Mouse (Mus musculus) neutrophil, adult 5-6 weeks (primary cell): ENCODE measurements around the gene Zfp68. TPM values are rescaled to one million over a fixed set of nuclear protein-coding genes. Genes with fewer than 3 reads are reported as not detected.
"Not testable (repeated sequence)": the region's sequence is repeated elsewhere in the genome, so short reads cannot be mapped to it uniquely, and the experiment has no call there.

Experiments
- ATAC-seq: fragments of 151-379, 151-347 bp; 2 replicates; pipeline ENCODE4 v1.8.0; 2017; ENCODE audit warnings: mild to moderate bottlenecking, moderate TSS enrichment; ENCODE audit not compliant: insufficient number of reproducible peaks, poor library complexity, low FRiP score, severe bottlenecking; ENCODE audit errors: extremely low read depth
- total RNA-seq: library from RNA; stranded (forward); fragments of 200-1000 nt; gene quantifications from 2 replicates; pipeline ENCODE4 v1.2.3, GENCODE M21; 2017

Gene Zfp68
- total RNA-seq = 55.5 and 59.7 TPM in 2 replicates

DNA sequence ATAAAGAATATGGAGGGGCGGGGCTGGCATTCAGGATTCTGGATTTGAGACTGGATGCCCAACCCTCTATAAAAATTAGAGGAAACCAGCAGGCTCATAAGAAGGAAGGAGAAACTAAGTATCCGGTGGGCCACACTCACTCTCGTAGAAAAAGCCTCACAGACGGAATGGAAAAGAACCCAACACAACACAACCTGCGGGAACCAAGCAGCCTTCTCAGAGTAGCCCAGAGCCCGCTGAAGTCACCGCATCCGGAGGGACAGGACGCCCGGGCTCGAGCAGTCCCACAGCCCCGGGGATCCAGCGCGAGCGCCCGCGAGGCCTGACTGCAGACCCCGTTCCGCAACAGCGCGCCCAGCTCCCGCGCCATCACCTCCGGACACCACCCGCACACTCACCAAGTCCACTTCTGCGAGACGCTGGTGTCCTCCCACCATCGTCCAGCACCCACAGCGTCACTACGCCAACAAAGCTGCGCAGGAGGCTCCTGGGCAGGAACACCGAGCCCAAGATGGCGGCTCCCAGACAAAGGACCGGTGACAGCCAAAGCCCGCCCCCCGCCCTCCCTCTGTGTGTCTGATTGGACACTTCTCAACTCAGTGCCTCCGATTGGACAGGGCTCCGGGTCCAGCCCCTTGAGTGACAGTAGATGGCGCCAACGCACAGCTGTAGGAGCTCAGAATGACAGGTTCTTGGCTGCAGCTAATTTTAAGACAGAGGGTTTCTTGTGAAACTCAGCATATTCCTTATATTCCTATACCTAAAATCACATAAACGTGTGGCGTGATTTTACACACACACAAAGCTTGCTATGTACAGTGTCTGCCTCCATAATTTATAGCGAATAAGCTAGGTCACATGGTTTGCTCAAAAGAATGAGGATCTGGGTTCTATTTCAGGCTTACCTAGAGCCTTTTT, at the start of gene Zfp68:
Gene Zfp68 (minus strand): TSS at position 551 of the 918 bp plus-strand sequence.
- ATAC-seq = peak; percentile 93

- ATAC-seq = peak; percentile 89
Observed at GRCm38 (mm10) chr5:138658922-138659321, 39.4 kb upstream of the Zfp68 start.

DNA sequence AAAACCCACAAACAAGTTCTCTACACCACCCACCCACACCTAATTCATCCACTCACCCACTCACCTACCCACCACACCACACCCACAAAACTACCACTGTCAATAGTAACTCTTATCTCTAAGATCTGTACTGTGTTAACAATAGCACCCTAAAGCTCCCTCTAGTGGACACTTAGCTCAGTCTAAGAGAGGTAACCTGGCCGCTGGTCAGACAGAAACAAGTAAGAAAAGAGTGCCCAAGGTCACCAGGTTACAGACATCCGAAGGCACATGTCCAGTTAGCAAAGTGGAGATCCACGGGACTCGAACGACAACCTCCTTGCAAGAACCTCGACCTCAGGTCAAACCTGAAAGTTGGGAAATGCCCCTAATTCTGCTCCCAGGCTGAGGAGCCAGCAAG, 38.3 kb upstream of the Zfp68 start:
- ATAC-seq = peak; percentile 64; the same call in 1 of the 2 replicates

GRCm38 (mm10) chr5:138657407-138657806, 37.8 kb upstream of the Zfp68 start:
- ATAC-seq = no peak

DNA sequence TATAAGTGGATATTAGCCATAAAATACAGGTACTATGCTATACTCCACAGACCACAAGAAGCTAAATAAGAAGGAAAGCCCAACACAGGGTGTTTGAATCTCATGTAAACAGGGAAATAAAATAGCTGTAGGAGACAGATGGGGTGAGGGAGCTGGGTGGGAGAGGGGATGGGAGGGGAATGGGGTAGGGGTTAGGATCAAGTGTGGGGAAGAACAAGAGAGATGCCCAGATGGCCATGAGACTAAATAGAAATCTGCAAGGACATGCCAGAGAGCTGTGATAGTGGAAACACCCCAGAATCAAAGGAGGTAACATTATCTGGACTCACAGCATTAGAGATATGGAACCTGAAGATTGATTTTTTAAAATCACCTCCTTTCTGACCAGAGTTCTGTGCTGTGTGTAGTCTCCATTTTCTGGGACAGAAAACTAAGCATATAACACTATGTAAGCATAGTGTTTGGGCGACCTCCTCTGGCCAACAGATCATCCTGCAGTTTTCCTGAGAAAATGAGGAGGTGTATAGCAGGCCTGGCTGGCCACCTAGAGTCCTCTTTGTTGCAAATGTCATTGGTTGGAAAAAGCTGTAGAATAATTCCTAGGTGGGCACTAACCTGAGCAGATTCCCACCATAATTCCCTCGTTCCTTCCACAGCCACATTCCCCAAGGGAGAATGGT, 37.1 kb upstream of the Zfp68 start:
- peak; percentile 37; the same call in 1 of the 2 replicates for ATAC-seq

GRCm38 (mm10) chr5:138652911-138653310, 33.4 kb upstream of the Zfp68 start:
- ATAC-seq = no peak

- ATAC-seq = no peak
Observed at GRCm38 (mm10) chr5:138641761-138642160, 22.2 kb upstream of the Zfp68 start.

DNA sequence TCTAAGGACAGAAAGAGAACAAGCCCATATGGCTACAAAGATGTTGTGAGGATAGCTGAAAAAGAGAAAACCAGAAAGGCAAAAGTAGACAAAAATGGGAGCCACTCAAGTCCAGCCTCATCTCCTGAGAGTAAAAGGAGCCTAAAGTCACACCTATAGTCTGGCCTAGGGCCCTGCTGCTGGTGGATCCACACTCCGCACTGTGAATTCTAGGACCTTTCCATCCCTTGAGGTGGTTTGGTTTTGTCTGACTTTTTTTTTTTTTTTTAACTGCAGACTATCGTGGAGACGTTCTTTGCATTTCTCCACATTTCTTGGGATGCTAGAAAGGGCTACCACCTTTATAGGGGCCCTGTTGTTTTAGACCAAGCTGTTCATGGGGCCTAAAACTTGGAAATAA, 21.5 kb upstream of the Zfp68 start:
- ATAC-seq = no peak

- ATAC-seq = no peak
Observed at GRCm38 (mm10) chr5:138636486-138636885, 16.9 kb upstream of the Zfp68 start.

DNA sequence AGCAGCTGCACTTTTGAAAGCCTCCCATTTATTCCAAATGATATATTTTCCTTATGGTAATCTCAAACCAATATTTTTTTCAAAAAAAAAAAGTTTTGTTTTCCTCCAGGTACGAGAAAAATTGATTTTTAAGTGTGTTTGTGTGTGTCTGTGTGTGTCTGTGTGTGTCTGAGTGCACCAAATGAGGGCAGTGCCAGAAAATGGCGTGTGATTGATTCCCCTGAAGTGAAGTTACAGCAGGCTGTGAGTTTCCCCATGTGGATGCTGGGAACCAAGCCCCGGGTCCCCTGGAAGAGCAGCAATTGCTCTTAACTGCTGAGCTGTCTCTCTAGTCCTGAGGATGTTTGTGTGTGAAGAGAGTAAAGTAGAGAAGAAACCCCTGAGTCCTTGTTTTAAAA, 3.9 kb upstream of the Zfp68 start:
- ATAC-seq = no peak

DNA sequence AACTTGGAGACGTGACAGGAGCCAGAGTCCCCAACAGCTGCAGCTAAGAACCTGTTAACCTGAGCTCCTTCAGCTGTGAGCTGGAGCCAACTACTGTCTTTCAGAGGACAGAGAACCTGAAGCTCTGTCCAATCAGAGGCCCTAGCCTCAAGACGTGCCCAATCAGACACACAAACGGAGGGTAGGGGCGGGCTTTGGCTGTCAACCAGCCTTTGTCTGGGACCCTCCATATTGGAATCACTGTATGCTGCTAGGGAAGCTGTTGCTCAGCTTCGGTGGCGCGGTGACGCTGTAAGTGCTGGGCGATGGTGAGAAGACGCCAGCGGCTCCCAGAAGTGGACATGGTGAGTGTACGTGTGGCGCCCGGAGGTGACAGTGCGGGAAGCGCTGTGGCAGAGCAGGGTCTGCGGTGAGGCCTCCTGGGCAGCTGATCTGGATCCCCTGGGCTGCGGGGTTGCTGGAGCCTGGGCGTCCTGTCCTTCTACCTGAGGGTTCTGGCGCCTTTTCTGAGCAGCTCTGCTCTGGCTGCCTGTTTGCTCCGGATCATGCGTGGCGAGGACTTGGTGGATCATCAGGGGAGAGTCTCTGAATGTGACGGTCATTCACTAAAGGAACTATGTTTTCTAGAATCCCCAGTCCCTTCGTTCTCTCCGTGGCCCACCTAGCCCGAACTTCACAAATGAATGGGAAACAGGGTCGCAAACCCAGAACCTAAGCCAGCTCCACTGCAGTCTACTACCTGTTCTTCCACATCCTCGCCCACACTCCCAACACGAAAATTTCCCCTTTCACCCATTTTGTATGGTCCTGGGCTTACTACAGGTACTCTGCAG, 3.3 kb upstream of the Zfp68 start, which contains the start of gene A430033K04Rik:
Gene A430033K04Rik (plus strand): TSS at position 215 of the 833 bp plus-strand sequence.
- ATAC-seq = peak; percentile 86

DNA sequence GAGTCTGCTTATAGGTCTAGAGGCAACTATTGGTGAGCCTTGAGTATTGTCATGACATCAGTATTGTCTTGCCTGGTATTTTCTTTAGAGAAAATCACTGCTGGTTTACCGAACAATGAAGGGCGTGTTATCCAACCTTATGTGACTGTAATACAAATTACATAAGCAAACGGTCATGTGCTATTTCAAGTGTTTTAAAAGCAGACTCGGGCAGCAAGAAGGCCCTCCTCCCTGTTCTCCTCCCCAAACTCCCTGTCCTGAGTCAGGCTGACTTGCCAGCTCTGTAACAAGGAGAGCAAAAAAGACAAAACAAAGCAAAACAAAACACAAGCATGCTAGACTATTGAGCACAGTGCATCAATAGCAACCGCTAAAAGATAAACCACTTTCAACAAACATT, 1.3 kb upstream of the Zfp68 start:
- no peak for ATAC-seq

- ATAC-seq = no peak
Observed at GRCm38 (mm10) chr5:138618353-138618752, 1.2 kb downstream of the Zfp68 start.

DNA sequence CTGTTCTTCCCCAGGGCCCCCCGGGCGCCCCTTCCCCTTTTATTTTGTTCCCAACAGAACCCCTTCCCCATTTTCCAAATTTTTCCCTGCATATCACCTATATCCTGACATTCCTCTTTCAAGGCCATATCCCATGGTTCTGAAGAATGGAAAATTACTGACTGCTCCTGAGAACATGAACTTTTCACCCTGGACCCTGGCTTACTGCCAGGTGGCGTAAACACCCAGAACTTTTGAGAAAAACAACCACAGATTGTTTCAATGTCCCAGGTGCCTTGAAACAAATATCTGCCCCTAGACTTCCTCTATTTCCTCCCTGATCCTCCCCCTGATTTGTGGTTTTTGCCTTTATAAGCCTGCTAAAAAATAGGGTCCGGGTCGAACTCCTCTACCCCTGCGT, 32.2 kb downstream of the Zfp68 start:
- no peak for ATAC-seq

GRCm38 (mm10) chr5:138571623-138572022, 47.9 kb downstream of the Zfp68 start:
- no peak for ATAC-seq

DNA sequence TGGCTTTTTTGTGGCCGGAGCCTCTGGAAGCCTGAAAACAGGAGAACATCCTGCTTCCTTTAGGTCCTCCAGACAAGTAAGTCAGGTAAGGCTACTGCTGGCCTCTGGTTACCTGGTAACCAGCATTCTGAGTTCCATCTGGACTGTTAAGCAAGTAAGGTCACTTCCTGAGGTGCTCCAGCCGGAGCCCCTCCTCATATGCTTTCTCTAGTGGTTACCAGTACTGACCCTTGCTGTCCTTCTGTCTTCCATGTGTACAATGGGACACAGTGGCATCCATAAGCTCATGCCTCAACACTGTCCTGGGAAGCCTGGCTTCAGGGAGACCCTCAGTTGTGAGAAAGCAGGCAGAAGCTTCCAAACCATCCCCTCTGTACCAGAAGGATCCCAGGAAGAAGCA, 54.9 kb downstream of the Zfp68 start, which contains the start of gene 1700123K08Rik:
Gene 1700123K08Rik (minus strand): TSS at position 101 of the 400 bp plus-strand sequence.
- not testable (repeated sequence) for ATAC-seq
